Mouse (Mus musculus) embryo, embryonic 10 days (tissue): ENCODE measurements around the gene Atp2a2.

Experiments used
- DNase-seq: peaks from one replicate; pipeline ENCODE4 v3.0.0-alpha.2; 2015; ENCODE audit warnings: low spot score

The Atp2a2 gene

DNA sequence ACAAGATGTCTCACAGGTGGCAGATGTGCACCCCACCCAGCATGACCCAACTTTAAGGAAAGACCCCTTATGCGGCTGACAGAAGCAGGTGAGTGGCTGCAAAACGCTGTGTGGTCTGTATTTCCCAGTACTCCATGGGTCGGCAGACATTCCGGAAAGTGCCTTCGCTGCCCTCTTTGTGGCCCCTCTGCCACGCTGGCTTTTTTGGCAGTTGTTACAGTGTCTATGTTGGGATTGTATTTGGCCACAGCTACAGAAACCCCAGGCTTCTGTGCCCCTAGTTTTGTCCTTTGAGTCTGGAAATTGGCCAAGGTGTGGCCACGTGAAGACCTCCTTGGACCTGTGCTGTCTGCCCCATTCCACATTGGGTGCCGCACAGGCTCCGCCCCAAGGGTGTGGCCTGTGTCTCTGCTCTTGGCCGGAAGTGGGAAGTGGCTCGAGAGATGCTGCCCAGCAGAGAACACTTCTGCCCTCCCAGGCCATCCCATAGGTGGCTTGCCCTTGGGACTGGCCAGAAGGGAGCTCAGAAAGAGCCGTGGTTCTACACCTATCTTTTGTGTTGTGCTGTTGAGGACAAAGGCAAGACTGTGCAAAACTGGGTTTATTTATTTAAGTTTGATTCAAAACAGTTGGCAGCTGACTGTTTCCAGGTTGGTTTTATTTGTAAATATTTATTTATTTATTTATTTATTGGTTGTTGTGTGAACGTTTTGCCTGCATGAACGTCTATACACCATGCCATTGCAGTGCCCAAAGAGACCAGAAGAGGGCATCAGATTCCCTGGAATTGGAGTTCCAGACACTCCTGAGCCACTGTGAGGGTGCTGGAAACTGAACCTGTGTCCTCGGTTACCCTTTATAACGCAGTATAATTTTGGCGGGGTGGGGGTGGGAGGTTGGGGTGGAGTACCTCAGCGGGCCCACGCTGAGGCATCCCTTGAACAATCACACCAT lies 92.1 kb downstream of the Atp2a2 start:
- DNase-seq: no peak

DNA sequence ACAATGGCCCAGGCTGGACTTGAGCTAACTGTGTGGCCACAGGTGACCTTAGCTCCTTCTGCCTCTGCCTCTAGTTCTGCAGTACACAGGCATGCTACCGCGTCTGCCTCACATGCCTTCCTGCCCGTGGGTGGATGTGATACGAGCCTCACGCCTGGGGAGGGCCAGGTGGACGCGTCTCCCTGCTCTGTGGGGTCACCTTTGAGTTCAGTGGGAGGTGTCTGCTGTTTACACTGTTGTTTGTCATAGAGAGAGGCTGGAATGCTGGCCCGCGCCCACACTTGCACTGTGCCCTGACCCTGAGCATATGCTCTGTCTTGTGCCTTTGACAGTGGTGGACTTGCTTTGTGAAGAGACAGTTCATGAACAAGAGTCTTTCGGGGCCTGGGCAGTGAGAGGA lies 96.5 kb downstream of the Atp2a2 start:
- no peak for DNase-seq
